ENCODE assay signal across 19 mouse cellular contexts in the genomic region with DNA sequence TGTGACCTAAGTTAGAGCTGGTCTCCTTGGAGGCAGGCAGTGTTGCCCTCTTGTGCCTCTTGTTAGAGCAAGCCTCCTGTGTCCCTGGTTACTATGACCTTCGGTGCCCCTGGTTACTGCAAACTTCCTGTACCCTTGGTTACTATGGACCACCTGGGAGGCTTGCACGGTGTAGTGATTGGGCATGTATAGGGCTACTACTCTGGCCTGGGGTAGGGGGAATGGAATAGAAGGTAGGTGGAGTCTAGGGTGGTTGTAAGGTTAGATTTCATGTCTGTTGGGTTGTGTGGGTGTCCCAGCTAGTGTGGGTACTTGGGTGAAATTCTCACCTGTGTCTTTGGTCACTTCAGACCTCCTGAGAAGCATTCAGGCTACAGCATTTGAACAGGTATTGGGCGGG.
"Had no signal": no experiment of that assay in that cellular context is flagged by ENCODE, and none has a peak within 500 bp of the region (broad histone marks: within the 10 kb centered on the region; RNA-seq: fewer than 3 reads in every experiment).

No protein-coding gene starts in this region.

- H3K4me3 ChIP-seq: limb, embryonic 15.5 days; liver, embryonic 12.5 days; myocyte; neural tube, embryonic 13.5 days; neural tube, embryonic 15.5 days; stomach, embryonic 15.5 days had no signal

- H3K36me3 ChIP-seq: limb, embryonic 15.5 days; liver, embryonic 12.5 days; neural tube, embryonic 13.5 days; neural tube, embryonic 15.5 days; stomach, embryonic 15.5 days had no signal

- DNase-seq: lung, adult 18-20 months; lung, embryonic 14.5 days; lung, postnatal 10 days; lung, postnatal 4 days; retina, postnatal 1 day; right cerebral cortex, adult 18-20 months; right cerebral cortex, postnatal 25 days; right cerebral cortex, postnatal 4 days; spleen, adult 18-20 months; thymus, adult 18-20 months; thymus, postnatal 14 days; thymus, postnatal 36 days had no signal

- H3K9ac ChIP-seq: limb, embryonic 15.5 days; liver, embryonic 12.5 days; liver, embryonic 14.5 days; lung, embryonic 14.5 days; neural tube, embryonic 13.5 days; neural tube, embryonic 15.5 days; stomach, embryonic 15.5 days had no signal

- H3K9me3 ChIP-seq: limb, embryonic 15.5 days; liver, embryonic 12.5 days; neural tube, embryonic 13.5 days; neural tube, embryonic 15.5 days; stomach, embryonic 15.5 days had no signal

- H3K4me2 ChIP-seq: limb, embryonic 15.5 days; liver, embryonic 12.5 days; lung, embryonic 14.5 days; neural tube, embryonic 13.5 days; neural tube, embryonic 15.5 days; stomach, embryonic 15.5 days had no signal

- H3K27me3 ChIP-seq: limb, embryonic 15.5 days; liver, embryonic 12.5 days; neural tube, embryonic 13.5 days; neural tube, embryonic 15.5 days; stomach, embryonic 15.5 days had no signal

- H3K4me1 ChIP-seq: limb, embryonic 15.5 days; liver, embryonic 12.5 days; neural tube, embryonic 13.5 days; neural tube, embryonic 15.5 days; stomach, embryonic 15.5 days had no signal

- H3K27ac ChIP-seq: limb, embryonic 15.5 days; liver, embryonic 12.5 days; liver, embryonic 14.5 days; neural tube, embryonic 13.5 days; neural tube, embryonic 15.5 days; stomach, embryonic 15.5 days had no signal

- ATAC-seq: liver, embryonic 12.5 days had no signal
